ENCODE assay signal across 20 mouse cellular contexts in the genomic region with DNA sequence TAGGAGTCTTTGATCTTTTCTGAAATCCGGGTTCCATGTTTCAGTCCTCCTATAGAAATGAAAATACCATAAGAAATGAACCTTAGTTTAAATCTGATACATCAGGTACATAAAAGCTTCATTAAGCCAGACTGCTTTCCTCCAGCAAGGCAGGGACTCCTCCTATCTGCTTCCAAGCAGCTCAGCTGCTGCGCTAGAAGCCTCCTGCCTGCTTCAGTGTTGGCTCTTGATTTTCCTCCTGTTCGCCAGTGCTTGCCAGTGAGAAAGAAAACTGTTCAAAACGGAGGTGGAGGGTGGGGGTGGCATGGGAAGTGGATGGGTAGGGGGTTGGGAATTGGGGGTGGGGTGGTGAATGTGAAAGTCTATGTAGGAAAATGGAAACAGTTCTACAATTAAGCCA. TPM values are rescaled to one million over a fixed set of nuclear protein-coding genes. Genes with fewer than 3 reads are reported as not detected.
DNase-seq lines count a peak whose midpoint lies in the region; ATAC-seq and TF ChIP-seq lines count a peak whose summit lies in the region.
"Had no signal": no experiment of that assay in that cellular context is flagged by ENCODE, and none has a peak within 500 bp of the region (broad histone marks: within the 10 kb centered on the region; RNA-seq: fewer than 3 reads in every experiment).

No protein-coding gene starts in this region.

- peaks cover 9% of the 10 kb centered on the region for H3K36me3 ChIP-seq in midbrain, embryonic 11.5 days (ENCODE audit: control insufficient read depth, insufficient read depth, low read length)
- H3K36me3 ChIP-seq in midbrain, embryonic 14.5 days (ENCODE audit: control insufficient read depth, insufficient read depth, low read length), result peaks cover 68% of the 10 kb centered on the region
- H3K36me3 ChIP-seq in intestine, postnatal 0 days (ENCODE audit: control insufficient read depth, insufficient read depth), result peaks cover 37% of the 10 kb centered on the region

- peak; percentile 65; the same call in 1 of the 2 replicates for ATAC-seq in frontal cortex, adult (ENCODE audit: low TSS enrichment)
- no peak for ATAC-seq in midbrain, embryonic 11.5 days (ENCODE audit: low FRiP score)
- ATAC-seq in midbrain, embryonic 14.5 days (ENCODE audit: low FRiP score, low TSS enrichment), result no peak
- ATAC-seq in intestine, postnatal 0 days, result no peak
- ATAC-seq: forebrain, embryonic 13.5 days; forebrain, embryonic 16.5 days had no signal

- DNase-seq in frontal cortex, postnatal 10 days (ENCODE audit: low spot score in 2 of 2), result no peak
- peak; percentile 50 for DNase-seq in layer of hippocampus, adult 9-11 months
- DNase-seq in layer of hippocampus, postnatal 36 days, result no peak
- peak; percentile 49 for DNase-seq in midbrain, embryonic 11.5 days (ENCODE audit: low spot score, missing footprints)
- DNase-seq in midbrain, embryonic 14.5 days, result no peak
- DNase-seq in brain, adult 2 months (ENCODE audit: low read depth, low spot score), result peak; percentile 50
- DNase-seq: adrenal gland, adult 2 months; adrenal gland, postnatal 10 days; adrenal gland, postnatal 25 days; cerebellum, adult 11-12 months; cerebellum, adult 2 months; cerebellum, adult 9-10 months; cerebellum, postnatal 10 days; cerebellum, postnatal 25 days had no signal

- H3K4me1 ChIP-seq in midbrain, embryonic 11.5 days (ENCODE audit: control insufficient read depth, insufficient read depth, low read length), result no peaks in the 10 kb centered on the region
- H3K4me1 ChIP-seq in midbrain, embryonic 14.5 days (ENCODE audit: control insufficient read depth, insufficient read depth, low read length), result no peaks in the 10 kb centered on the region
- no peaks in the 10 kb centered on the region for H3K4me1 ChIP-seq in intestine, postnatal 0 days (replicated peaks; ENCODE audit: control insufficient read depth, insufficient read depth, low read length)
- H3K4me1 ChIP-seq: embryonic facial prominence, embryonic 10.5 days; embryonic facial prominence, embryonic 12.5 days; forebrain, embryonic 13.5 days had no signal

- H3K4me2 ChIP-seq in midbrain, embryonic 11.5 days, result no peak overlapping the region
- H3K4me2 ChIP-seq in midbrain, embryonic 14.5 days (ENCODE audit: low read length), result no peak overlapping the region
- no peak overlapping the region for H3K4me2 ChIP-seq in intestine, postnatal 0 days (replicated peaks; ENCODE audit: low read depth)
- H3K4me2 ChIP-seq: embryonic facial prominence, embryonic 12.5 days; forebrain, embryonic 13.5 days had no signal

- no peak for TF ChIP-seq CTCF in intestine, postnatal 0 days (IDR thresholded peaks at IDR 0.05; ENCODE audit: low read depth)

- 89% methylated on average over 4 of the region's 4 CpGs for WGBS in midbrain, embryonic 11.5 days
- 90% methylated on average over 4 of the region's 4 CpGs for WGBS in midbrain, embryonic 14.5 days
- WGBS in intestine, postnatal 0 days, result 93% methylated on average over 4 of the region's 4 CpGs

- H3K27me3 ChIP-seq in midbrain, embryonic 11.5 days (ENCODE audit: control insufficient read depth, insufficient read depth, low read length), result no peaks in the 10 kb centered on the region
- H3K27me3 ChIP-seq in midbrain, embryonic 14.5 days (ENCODE audit: control insufficient read depth, insufficient read depth, low read length), result no peaks in the 10 kb centered on the region
- H3K27me3 ChIP-seq in intestine, postnatal 0 days (replicated peaks; ENCODE audit: control insufficient read depth, insufficient read depth, low read length), result no peaks in the 10 kb centered on the region
- H3K27me3 ChIP-seq: embryonic facial prominence, embryonic 12.5 days; forebrain, embryonic 13.5 days had no signal

- no peak overlapping the region for H3K4me3 ChIP-seq in midbrain, embryonic 11.5 days (ENCODE audit: low read depth, low read length)
- H3K4me3 ChIP-seq in midbrain, embryonic 14.5 days (replicated peaks; ENCODE audit: low read depth, low read length), result no peak overlapping the region
- no peak overlapping the region for H3K4me3 ChIP-seq in intestine, postnatal 0 days (ENCODE audit: low read depth, low read length)
- H3K4me3 ChIP-seq: embryonic facial prominence, embryonic 10.5 days; embryonic facial prominence, embryonic 12.5 days; forebrain, embryonic 13.5 days had no signal

- no peaks in the 10 kb centered on the region for H3K9me3 ChIP-seq in midbrain, embryonic 11.5 days (ENCODE audit: control insufficient read depth, low read length)
- H3K9me3 ChIP-seq in midbrain, embryonic 14.5 days (ENCODE audit: control insufficient read depth, low read length), result no peaks in the 10 kb centered on the region
- no peaks in the 10 kb centered on the region for H3K9me3 ChIP-seq in intestine, postnatal 0 days (ENCODE audit: control insufficient read depth)
- H3K9me3 ChIP-seq: embryonic facial prominence, embryonic 10.5 days; embryonic facial prominence, embryonic 12.5 days; forebrain, embryonic 13.5 days had no signal

- no peak overlapping the region for H3K9ac ChIP-seq in midbrain, embryonic 11.5 days (ENCODE audit: low read length)
- H3K9ac ChIP-seq in midbrain, embryonic 14.5 days (replicated peaks; ENCODE audit: low read length), result no peak overlapping the region
- H3K9ac ChIP-seq in intestine, postnatal 0 days (ENCODE audit: low read depth, low read length), result no peak overlapping the region
- H3K9ac ChIP-seq: embryonic facial prominence, embryonic 12.5 days; forebrain, embryonic 13.5 days had no signal

- H3K27ac ChIP-seq in midbrain, embryonic 11.5 days (ENCODE audit: low read depth, low read length), result no peak overlapping the region
- H3K27ac ChIP-seq in midbrain, embryonic 14.5 days (replicated peaks; ENCODE audit: low read depth, low read length), result no peak overlapping the region
- no peak overlapping the region for H3K27ac ChIP-seq in intestine, postnatal 0 days (ENCODE audit: low read depth, low read length)
- H3K27ac ChIP-seq: embryonic facial prominence, embryonic 10.5 days; embryonic facial prominence, embryonic 12.5 days; forebrain, embryonic 13.5 days had no signal

RNA-seq across cellular contexts. Expression of gene Tomm34, which starts 18.5 kb away (rescaled TPM):
- 100 to 1,000 TPM in 1 of 2 experiments, 10 to 100 TPM in 1; 99.4 to 114 TPM for total RNA-seq in layer of hippocampus, postnatal 36 days (2021)
- polyA plus RNA-seq in midbrain, embryonic 11.5 days (2014; fragmentation: Nextera tagmentation; extraction: Ambion mirVana), result 48.2 and 50.0 TPM in 2 replicates
- 46.3 and 50.3 TPM in 2 replicates for polyA plus RNA-seq in midbrain, embryonic 14.5 days (2014; fragmentation: Nextera tagmentation; extraction: Ambion mirVana)
- polyA plus RNA-seq in intestine, postnatal 0 days (2015; fragmentation: Nextera tagmentation; extraction: Ambion mirVana), result 25.0 and 27.8 TPM in 2 replicates

RNA-seq across cellular contexts. Expression of gene Stk4, which starts 19.4 kb away (rescaled TPM):
- 10 to 100 TPM; 50.4 to 51.2 TPM for total RNA-seq in layer of hippocampus, postnatal 36 days (2021)
- 33.2 and 36.7 TPM in 2 replicates for polyA plus RNA-seq in midbrain, embryonic 11.5 days (2014; fragmentation: Nextera tagmentation; extraction: Ambion mirVana)
- polyA plus RNA-seq in midbrain, embryonic 14.5 days (2014; fragmentation: Nextera tagmentation; extraction: Ambion mirVana), result 26.3 and 35.0 TPM in 2 replicates
- polyA plus RNA-seq in intestine, postnatal 0 days (2015; fragmentation: Nextera tagmentation; extraction: Ambion mirVana), result 12.1 and 12.2 TPM in 2 replicates

Comparison
In these comparisons a context has a peak if more than half of its experiments do, and no peak if none do; other contexts are left out.
1. DNase-seq: peak in layer of hippocampus, adult 9-11 months (single experiment), midbrain, embryonic 11.5 days (single experiment) and brain, adult 2 months (single experiment); none in frontal cortex, postnatal 10 days (0 of 2), layer of hippocampus, postnatal 36 days (0 of 2) and midbrain, embryonic 14.5 days (single experiment).